Mouse (Mus musculus) CH12.LX (cell line): ENCODE data around the gene Tpi1.

Source experiments
- CTCF ChIP-seq, 2 experiments: IDR thresholded peaks in 1 of 2; conservative IDR thresholded peaks in 1 of 2; 2 replicates each; pipeline ENCODE4 v1.5.1; 2011 to 2012; ENCODE audit warnings: low read depth in 2 of 2, low read length in 2 of 2, improper control_type of control experiment in 1 of 2, inconsistent platforms in 1 of 2, mild to moderate bottlenecking in 1 of 2, moderate library complexity in 1 of 2
- EP300 ChIP-seq: IDR thresholded peaks from 2 replicates; pipeline ENCODE4 v1.6.1; 2011; ENCODE audit warnings: low read length, improper control_type of control experiment
- ETS1 ChIP-seq: conservative IDR thresholded peaks from 2 replicates; pipeline ENCODE4 v1.6.1; 2012; ENCODE audit warnings: low read depth, mild to moderate bottlenecking, inconsistent platforms, low read length, improper control_type of control experiment, moderate library complexity
- HCFC1 ChIP-seq: IDR thresholded peaks from 2 replicates; pipeline ENCODE4 v1.6.1; 2012; ENCODE audit warnings: low read depth, mild to moderate bottlenecking, inconsistent platforms, low read length, improper control_type of control experiment
- MAX ChIP-seq: IDR thresholded peaks from 2 replicates; pipeline ENCODE4 v1.6.1; 2011; ENCODE audit warnings: low read length, improper control_type of control experiment
- NELFE ChIP-seq: IDR thresholded peaks from 2 replicates; pipeline ENCODE4 v1.6.1; 2011; ENCODE audit warnings: low read depth, low read length, improper control_type of control experiment
- POLR2A ChIP-seq: IDR thresholded peaks from 2 replicates; pipeline ENCODE4 v1.6.1; 2011; ENCODE audit warnings: low read depth, mild to moderate bottlenecking, improper control_type of control experiment, low read length
- POLR2AphosphoS2 ChIP-seq: IDR thresholded peaks from 2 replicates; pipeline ENCODE4 v1.6.1; 2011; ENCODE audit warnings: low read depth, low read length, improper control_type of control experiment
- RAD21 ChIP-seq: IDR thresholded peaks from 2 replicates; pipeline ENCODE4 v1.6.1; 2011; ENCODE audit warnings: low read depth, mild to moderate bottlenecking, low read length, improper control_type of control experiment, moderate library complexity
- SMC3 ChIP-seq: IDR thresholded peaks from 2 replicates; pipeline ENCODE4 v1.6.1; 2011; ENCODE audit warnings: low read depth, low read length, improper control_type of control experiment
- TBP ChIP-seq: conservative IDR thresholded peaks from 2 replicates; pipeline ENCODE4 v1.6.1; 2011; ENCODE audit warnings: low read depth, low read length, improper control_type of control experiment
- ZNF384 ChIP-seq: IDR thresholded peaks from 2 replicates; pipeline ENCODE4 v1.6.1; 2012; ENCODE audit warnings: low read depth, low read length, improper control_type of control experiment, inconsistent platforms

DNA sequence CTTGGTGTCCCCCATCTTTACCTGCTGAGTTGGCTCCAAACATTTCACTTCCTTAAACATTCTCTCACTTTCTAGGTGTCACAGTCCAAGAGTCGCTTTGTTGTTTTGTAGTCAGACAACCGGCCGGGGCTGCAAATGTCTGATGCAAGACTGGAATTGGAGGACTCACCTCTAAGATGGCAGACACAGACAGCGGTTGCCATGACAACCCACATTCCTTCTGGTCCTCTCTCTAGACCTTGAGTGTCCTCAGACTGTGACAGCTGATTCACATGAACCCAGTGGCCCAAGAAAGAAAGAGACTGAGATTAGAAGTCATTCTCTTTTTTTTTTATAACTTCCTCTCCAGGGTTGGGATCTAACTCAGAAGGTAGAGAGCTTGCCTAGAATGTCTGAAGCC, 24.6 kb downstream of the Tpi1 start:
- no peak for TF ChIP-seq TBP
- no peak for TF ChIP-seq POLR2A
- TF ChIP-seq MAX: no peak
- TF ChIP-seq ETS1: no peak
- no peak for TF ChIP-seq EP300
- TF ChIP-seq POLR2AphosphoS2: no peak
- TF ChIP-seq HCFC1: no peak
- no peak for TF ChIP-seq CTCF (conservative IDR thresholded peaks at IDR 0.05 in 1 of 2, IDR thresholded peaks at IDR 0.05 in 1 of 2; ENCODE audit: low read depth in 2 of 2, low read length in 2 of 2)
- TF ChIP-seq SMC3: no peak
- no peak for TF ChIP-seq ZNF384
- no peak for TF ChIP-seq RAD21
- TF ChIP-seq NELFE: no peak
